Mouse (Mus musculus) midbrain, postnatal 0 days (tissue): ENCODE results near the gene Sdk2. TPM values are rescaled to one million over a fixed set of nuclear protein-coding genes. Genes with fewer than 3 reads are reported as not detected.

Source experiments
- ATAC-seq: fragments of 200-750 bp; cut with Nextera tagmentation; 2 replicates; pipeline ENCODE4 v1.8.0; 2017; ENCODE audit warnings: moderate number of reproducible peaks, mild to moderate bottlenecking, moderate TSS enrichment, moderate library complexity; ENCODE audit not compliant: low FRiP score
- DNase-seq: peaks from one replicate; pipeline ENCODE4 v3.0.0-alpha.2; 2015; ENCODE audit warnings: low spot score
- H3K27ac ChIP-seq: fragments of 300-500 bp; sonication (generic); 2 replicates; pipeline ENCODE4 v1.5.1; 2014; ENCODE audit warnings: low read depth, mild to moderate bottlenecking, low read length, mixed read lengths
- H3K27me3 ChIP-seq: fragments of 300-500 bp; sonication (generic); 2 replicates; pipeline ENCODE4 v1.6.1; 2014; ENCODE audit warnings: low read length, control low read depth, mixed read lengths; ENCODE audit not compliant: insufficient read depth
- H3K36me3 ChIP-seq: fragments of 300-500 bp; sonication (generic); 2 replicates; pipeline ENCODE4 v1.6.1; 2014; ENCODE audit warnings: low read length, control low read depth, mixed read lengths; ENCODE audit not compliant: insufficient read depth
- H3K4me1 ChIP-seq: fragments of 300-500 bp; sonication (generic); 2 replicates; pipeline ENCODE4 v1.6.1; 2014; ENCODE audit warnings: mild to moderate bottlenecking, control low read depth, antibody characterized with exemption, low read length, mixed read lengths; ENCODE audit not compliant: insufficient read depth
- H3K4me2 ChIP-seq: fragments of 300-500 bp; sonication (generic); 2 replicates; pipeline ENCODE4 v1.6.1; 2014; ENCODE audit warnings: low read depth, mild to moderate bottlenecking, low read length, mixed read lengths; ENCODE audit not compliant: poor library complexity, severe bottlenecking
- H3K4me3 ChIP-seq: fragments of 300-500 bp; sonication (generic); 2 replicates; pipeline ENCODE4 v1.5.1; 2014; ENCODE audit warnings: low read depth, mild to moderate bottlenecking, low read length, moderate library complexity
- H3K9ac ChIP-seq: fragments of 300-500 bp; sonication (generic); replicated peaks from 2 replicates; pipeline ENCODE4 v1.6.1; 2014; ENCODE audit warnings: mild to moderate bottlenecking, low read length, moderate library complexity, mixed read lengths; ENCODE audit not compliant: poor library complexity, severe bottlenecking
- H3K9me3 ChIP-seq: fragments of 300-500 bp; sonication (generic); 2 replicates; pipeline ENCODE4 v1.6.1; 2016; ENCODE audit warnings: low read length, control low read depth
- CTCF ChIP-seq: IDR thresholded peaks from 2 replicates; pipeline ENCODE4 v1.5.1; 2016; ENCODE audit warnings: antibody characterized with exemption, mild to moderate bottlenecking
- WGBS: fragments of 180-500 bp; shearing (Covaris S2); extraction: QIAGEN DNeasy Blood & Tissue Kit; methylation state at CpG from one replicate; pipeline ENCODE4 v1.1.7; 2014; 5-methylcytosine and 5-hydroxymethylcytosine counted together
- polyA plus RNA-seq: library from polyadenylated mRNA; unstranded; fragments of >200 nt; fragmentation: Nextera tagmentation; extraction: Ambion mirVana; gene quantifications from 2 replicates; pipeline ENCODE4 v1.2.1, GENCODE M21; 2015
- total RNA-seq: library from RNA; depleted of rRNA; stranded (reverse); fragments of >200 nt; gene quantifications from 2 replicates; pipeline ENCODE4 v1.2.3, GENCODE M21; 2014

Sdk2 gene
- total and polyA plus RNA-seq, 2 experiments from 2014 or later: 2.5 to 26.1 TPM

DNA sequence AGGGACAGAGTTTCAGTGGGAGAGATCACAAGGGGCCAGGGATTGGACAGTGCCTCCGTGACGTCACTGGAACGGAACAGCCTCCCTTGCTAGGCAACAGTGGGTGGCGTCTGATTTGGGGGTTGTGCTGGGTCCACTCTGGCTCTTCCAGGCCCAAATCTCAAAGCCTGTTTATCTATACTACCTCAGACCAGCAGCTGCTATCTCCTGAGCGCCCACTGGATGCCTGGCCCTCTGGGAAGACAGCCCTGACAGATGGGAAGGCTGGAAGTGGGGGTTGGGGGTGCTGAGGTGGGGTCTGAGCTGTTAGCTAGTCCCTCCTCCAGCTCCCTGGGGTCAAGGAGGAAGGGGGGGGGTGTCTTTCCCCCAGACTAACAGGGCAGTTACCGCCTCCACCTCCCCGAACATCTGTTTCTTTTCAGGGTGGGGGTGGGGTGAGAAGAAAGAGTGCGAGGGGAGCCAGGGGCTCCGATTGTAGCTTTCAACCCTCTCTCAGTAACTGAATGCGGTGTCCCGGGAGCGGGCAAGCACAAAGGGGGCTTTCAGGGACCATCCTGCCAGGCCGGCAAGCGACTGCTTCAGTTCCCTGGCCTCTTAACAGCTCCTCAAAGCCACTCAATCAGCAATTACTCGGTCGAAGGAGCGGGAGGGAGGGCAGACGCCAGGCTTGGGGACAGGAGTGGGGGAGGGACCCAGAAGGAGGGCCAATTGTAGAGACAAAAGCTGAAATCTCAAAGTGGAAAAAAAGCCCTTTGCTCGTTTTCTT, 281.3 kb downstream of the Sdk2 start:
- H3K4me1 ChIP-seq: 0 out of 2 replicates have a peak, but pooled peaks cover 3% of the 10 kb centered on the region
- ATAC-seq (peak; percentile 90), DNase-seq (peak; percentile 92)
- no peaks in the 10 kb centered on the region for H3K27me3 ChIP-seq
- peak overlapping the region; percentile 42 for H3K9ac ChIP-seq
- no peaks in the 10 kb centered on the region for H3K36me3 ChIP-seq
- peak overlapping the region; percentile 21 for H3K4me3 ChIP-seq
- peak overlapping the region; percentile 46 for H3K4me2 ChIP-seq
- peak overlapping the region; percentile 81 for H3K27ac ChIP-seq
- no peaks in the 10 kb centered on the region for H3K9me3 ChIP-seq
- TF ChIP-seq CTCF: no peak
- WGBS: 3% methylated on average over 19 of the region's 19 CpGs

DNA sequence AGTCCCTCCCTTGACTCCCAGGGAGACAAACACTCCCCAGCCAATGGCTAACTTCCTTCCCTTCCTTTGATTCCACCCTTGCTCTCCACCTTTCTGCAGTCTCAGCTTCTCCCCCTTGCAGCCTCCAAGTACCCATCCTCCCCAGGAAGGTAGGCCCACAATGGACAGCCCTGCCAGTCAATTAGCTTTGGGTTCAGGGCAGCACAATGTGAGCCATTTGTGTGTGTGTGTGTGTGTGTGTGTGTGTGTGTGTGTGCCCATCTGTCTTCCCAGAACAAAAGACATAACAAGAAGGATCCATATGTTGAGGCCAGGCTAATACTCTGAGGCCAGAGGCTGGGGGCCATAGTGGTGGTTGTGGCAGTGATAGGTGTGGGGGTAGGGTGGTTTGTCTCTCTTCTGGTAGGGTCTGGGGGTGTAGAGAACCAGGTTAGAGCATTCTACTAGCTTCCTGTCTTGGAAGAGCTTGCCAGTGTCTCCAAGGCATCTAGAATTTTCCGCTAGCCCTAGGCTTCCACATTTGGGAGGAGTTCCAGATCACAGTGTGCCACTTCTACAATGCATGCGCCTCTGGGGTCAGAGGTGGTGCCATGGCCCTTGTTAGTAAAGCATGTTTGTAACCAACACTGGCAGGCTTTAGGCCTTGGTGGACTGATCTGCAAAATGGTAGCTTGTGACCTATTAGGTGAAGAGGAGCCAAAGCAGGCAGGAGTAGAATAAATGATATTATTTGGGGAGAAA, 282.0 kb downstream of the Sdk2 start:
- Histone ChIP-seq H3K9ac (no peak overlapping the region), H3K27me3 (no peaks in the 10 kb centered on the region), H3K9me3 (no peaks in the 10 kb centered on the region), H3K4me3 (no peak overlapping the region), H3K4me1 (0 out of 2 replicates have a peak, but pooled peaks cover 3% of the 10 kb centered on the region), H3K4me2 (no peak overlapping the region), H3K36me3 (no peaks in the 10 kb centered on the region), H3K27ac (peak overlapping the region; percentile 81)
- 55% methylated on average over 2 of the region's 2 CpGs for WGBS
- DNase-seq: no peak
- ATAC-seq: no peak
- no peak for TF ChIP-seq CTCF

DNA sequence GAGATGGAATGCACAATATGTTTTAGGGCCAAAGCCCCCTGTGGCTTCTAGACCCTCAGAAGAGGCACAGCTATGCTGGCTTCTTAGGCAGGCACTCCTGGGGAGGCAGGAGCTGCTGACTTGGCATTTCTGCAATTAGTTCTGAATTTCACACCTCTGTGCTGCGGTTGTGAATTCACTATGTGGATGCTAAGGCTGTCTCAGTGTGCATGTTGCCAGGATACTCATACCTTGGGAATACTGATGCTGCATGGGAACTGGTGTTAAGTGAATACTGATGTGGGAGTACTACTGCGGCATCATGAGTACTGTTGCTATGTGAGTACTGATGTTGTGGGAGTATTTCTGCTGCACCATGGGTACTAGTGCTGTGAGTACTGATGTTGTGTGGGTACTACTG, 284.4 kb downstream of the Sdk2 start:
- no peak for TF ChIP-seq CTCF
- ATAC-seq: no peak
- WGBS: 67% methylated on average over 2 of the region's 2 CpGs

DNA sequence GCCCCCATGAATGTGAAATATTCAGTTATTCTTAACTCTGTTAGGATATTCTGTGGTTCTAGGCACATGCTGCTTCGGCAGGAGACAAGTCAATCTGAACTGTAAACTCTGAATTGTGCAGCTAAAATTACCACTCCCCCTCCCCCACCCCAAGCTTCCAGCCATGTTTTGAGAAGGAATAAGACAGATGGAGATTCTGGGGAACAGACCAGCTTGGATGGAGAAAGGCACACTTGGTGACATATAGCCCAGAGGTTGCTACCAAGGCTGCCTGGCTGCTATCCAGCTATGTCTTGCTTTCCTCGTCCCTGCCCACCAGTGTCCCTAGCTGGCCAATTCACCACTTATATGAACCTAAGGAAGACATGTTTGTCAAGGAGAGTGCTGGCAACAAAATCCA, 284.8 kb downstream of the Sdk2 start:
- Histone ChIP-seq H3K4me2 (no peak overlapping the region), H3K4me1 (0 out of 2 replicates have a peak, but pooled peaks cover 3% of the 10 kb centered on the region), H3K27me3 (no peaks in the 10 kb centered on the region), H3K36me3 (no peaks in the 10 kb centered on the region), H3K27ac (no peak overlapping the region), H3K4me3 (no peak overlapping the region), H3K9me3 (no peaks in the 10 kb centered on the region), H3K9ac (no peak overlapping the region)
- DNase-seq (peak; percentile 42), ATAC-seq (no peak)
- 62% methylated on average over 2 of the region's 2 CpGs for WGBS
- TF ChIP-seq CTCF: no peak

More for the DNA sequence above, 284.4 kb downstream of the Sdk2 start:
- no peak overlapping the region for H3K9ac ChIP-seq
- no peaks in the 10 kb centered on the region for H3K27me3 ChIP-seq
- H3K4me2 ChIP-seq: no peak overlapping the region
- H3K9me3 ChIP-seq: no peaks in the 10 kb centered on the region
- H3K4me3 ChIP-seq: no peak overlapping the region
- H3K27ac ChIP-seq: no peak overlapping the region
- no peaks in the 10 kb centered on the region for H3K36me3 ChIP-seq
- H3K4me1 ChIP-seq: 0 out of 2 replicates have a peak, but pooled peaks cover 3% of the 10 kb centered on the region
- no peak for DNase-seq

- Histone ChIP-seq H3K27me3 (no peaks in the 10 kb centered on the region), H3K36me3 (no peaks in the 10 kb centered on the region), H3K4me3 (no peak overlapping the region), H3K9me3 (no peaks in the 10 kb centered on the region), H3K4me2 (no peak overlapping the region), H3K27ac (no peak overlapping the region), H3K9ac (no peak overlapping the region), H3K4me1 (no peaks in the 10 kb centered on the region)
- no peak for TF ChIP-seq CTCF
- WGBS: 32% methylated on average over 6 of the region's 6 CpGs
- DNase-seq (no peak), ATAC-seq (no peak)
Observed at GRCm38 (mm10) chr11:113779680-113780041, 287.2 kb downstream of the Sdk2 start.
